Mouse (Mus musculus): ENCODE measurements around the gene Foxp1.

GRCm38 (mm10) chr6:99094339-99094989, 428.1 kb downstream of the Foxp1 start:
- TF ChIP-seq SRF (IDR thresholded peaks at IDR 0.05; ENCODE audit: control insufficient read depth, insufficient read length, low read depth): no peak
- TF ChIP-seq POLR2A (IDR thresholded peaks at IDR 0.05; ENCODE audit: insufficient read length, low read depth): no peak
- TF ChIP-seq MAX (IDR thresholded peaks at IDR 0.05; ENCODE audit: low read depth): no peak
